Mouse (Mus musculus): ENCODE measurements around the gene Atl1.

DNA sequence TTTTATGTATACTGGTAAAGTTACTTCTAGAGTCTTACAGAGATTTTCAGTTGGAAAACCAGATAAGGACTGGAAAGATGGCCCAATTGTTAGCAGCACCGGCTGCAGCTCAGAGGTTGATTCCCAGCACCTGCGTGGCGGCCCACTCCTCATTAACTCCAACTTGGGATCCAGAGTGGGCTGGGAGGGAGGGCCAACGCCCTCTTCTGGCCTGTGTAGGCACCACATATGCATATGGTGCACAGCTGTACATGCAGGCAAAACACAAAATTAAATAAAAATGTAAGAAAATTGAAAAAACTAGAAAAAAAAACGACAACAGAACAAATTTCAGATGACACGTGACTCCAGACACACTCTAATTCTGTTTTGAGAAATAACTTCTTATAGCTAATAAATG lies 1.5 kb downstream of the Atl1 start:
- TF ChIP-seq POLR2A (IDR thresholded peaks at IDR 0.05; ENCODE audit: control insufficient read depth, low read depth, low read length) (no peak), CTCF (IDR thresholded peaks at IDR 0.05; ENCODE audit: control insufficient read depth, insufficient read depth, insufficient replicate concordance, low read depth, low read length) (peak; percentile 19; the same call in 1 of the 2 replicates)
